In the genomic region with DNA sequence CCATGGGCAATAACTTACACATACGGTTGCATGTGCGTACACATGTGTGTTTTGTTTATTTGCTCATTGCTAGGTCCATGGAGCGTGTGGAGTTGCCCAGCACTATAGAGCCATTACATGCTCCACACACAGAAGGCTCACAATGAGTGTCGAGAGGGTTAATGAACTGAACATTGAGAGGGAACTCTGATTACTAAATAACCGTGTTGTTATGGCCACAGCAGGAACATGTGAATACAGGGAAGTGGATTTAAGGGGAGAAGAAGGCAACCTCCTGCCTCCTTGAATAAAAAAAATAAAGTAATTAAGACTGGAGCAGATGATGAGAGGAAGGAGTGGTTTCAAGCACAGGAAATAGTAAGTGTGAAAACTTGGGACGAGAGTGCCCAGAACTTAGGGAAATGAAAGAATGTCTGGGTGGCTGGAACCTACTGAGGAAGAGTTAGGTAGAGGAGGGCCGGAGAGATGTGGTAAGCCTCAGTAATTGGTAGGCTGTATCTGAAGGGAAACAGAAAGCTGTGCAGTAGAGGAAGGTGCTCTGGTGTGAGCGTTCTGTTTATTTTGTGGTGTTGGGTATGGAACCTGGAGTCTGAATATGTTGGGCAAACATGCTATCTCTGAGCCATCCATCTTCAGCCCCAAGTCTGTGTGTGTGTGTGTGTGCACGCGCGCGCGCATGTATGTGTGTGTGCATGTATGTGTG, we compare ENCODE assay signal across 28 mouse cellular contexts. TPM values are rescaled to one million over a fixed set of nuclear protein-coding genes. Genes with fewer than 3 reads are reported as not detected.
A peak's percentile ranks its signal among the peaks of the same experiment; 100 is the strongest.
DNase-seq lines count a peak whose midpoint lies in the region; ATAC-seq and TF ChIP-seq lines count a peak whose summit lies in the region.
"Had no signal": no experiment of that assay in that cellular context is flagged by ENCODE, and none has a peak within 500 bp of the region (broad histone marks: within the 10 kb centered on the region; RNA-seq: fewer than 3 reads in every experiment).

No protein-coding gene starts in this region.

- H3K79me2 ChIP-seq in heart, adult 2 months (replicated peaks; ENCODE audit: control insufficient read depth, insufficient read depth, low read length) = no peaks in the 10 kb centered on the region

- ATAC-seq in lung, embryonic 15.5 days (ENCODE audit: borderline replicate concordance, extremely low read depth, low FRiP score, low TSS enrichment) = no peak
- ATAC-seq in hematopoietic stem cell, adult 5-6 weeks (replicated peaks in 1 of 2; ENCODE audit: insufficient read depth in 1 of 2, low FRiP score in 2 of 2, low TSS enrichment in 1 of 2, low read depth in 1 of 2, poor library complexity in 2 of 2, severe bottlenecking in 2 of 2) = peak; percentile 70 to 80
- ATAC-seq: forebrain, embryonic 16.5 days; midbrain, embryonic 15.5 days; Patski had no signal

- 81% methylated on average over 13 of the region's 13 CpGs for WGBS in heart, adult 2 months
- WGBS in lung, embryonic 15.5 days = 80% methylated on average over 13 of the region's 13 CpGs
- WGBS in midbrain, embryonic 10.5 days = 92% methylated on average over 13 of the region's 13 CpGs

- H3K36me3 ChIP-seq in heart, adult 2 months (ENCODE audit: control insufficient read depth, insufficient read depth, low read length) = peaks cover 3% of the 10 kb centered on the region; the same call in 1 of the 2 replicates
- H3K36me3 ChIP-seq in lung, embryonic 15.5 days = no peaks in the 10 kb centered on the region
- no peaks in the 10 kb centered on the region for H3K36me3 ChIP-seq in midbrain, embryonic 10.5 days
- H3K36me3 ChIP-seq: embryonic facial prominence, embryonic 13.5 days; forebrain, embryonic 10.5 days; heart, embryonic 10.5 days; heart, embryonic 15.5 days; limb, embryonic 13.5 days; midbrain, embryonic 15.5 days had no signal

- no peak for TF ChIP-seq EP300 in heart, adult 2 months (IDR thresholded peaks at IDR 0.05; ENCODE audit: insufficient read depth, low read depth, low read length)

- no peak for TF ChIP-seq POLR2A in heart, adult 2 months (IDR thresholded peaks at IDR 0.05; ENCODE audit: insufficient read depth, low read depth, low read length)

- intact Hi-C loops in heart, adult 2 months (cut with DNase I) = no loop called here
- intact Hi-C loops in heart, postnatal 14 days (cut with DNase I) = no loop called here

- no peak overlapping the region for H3K4me3 ChIP-seq in heart, adult 2 months
- no peak overlapping the region for H3K4me3 ChIP-seq in lung, embryonic 15.5 days
- no peak overlapping the region for H3K4me3 ChIP-seq in midbrain, embryonic 10.5 days
- H3K4me3 ChIP-seq: embryonic facial prominence, embryonic 13.5 days; forebrain, embryonic 10.5 days; heart, embryonic 10.5 days; heart, embryonic 15.5 days; limb, embryonic 13.5 days; midbrain, embryonic 15.5 days had no signal

- no peak for TF ChIP-seq CTCF in heart, adult 2 months (IDR thresholded peaks at IDR 0.05)

- H3K9me3 ChIP-seq in lung, embryonic 15.5 days = no peaks in the 10 kb centered on the region
- no peaks in the 10 kb centered on the region for H3K9me3 ChIP-seq in midbrain, embryonic 10.5 days (replicated peaks)
- H3K9me3 ChIP-seq: embryonic facial prominence, embryonic 13.5 days; forebrain, embryonic 10.5 days; heart, embryonic 10.5 days; heart, embryonic 15.5 days; limb, embryonic 13.5 days; midbrain, embryonic 15.5 days had no signal

- H3K27me3 ChIP-seq in heart, adult 2 months (ENCODE audit: control insufficient read depth, insufficient read depth, low read length) = no peaks in the 10 kb centered on the region
- H3K27me3 ChIP-seq in lung, embryonic 15.5 days = no peaks in the 10 kb centered on the region
- H3K27me3 ChIP-seq in midbrain, embryonic 10.5 days (ENCODE audit: low read depth, poor library complexity, severe bottlenecking) = no peaks in the 10 kb centered on the region
- H3K27me3 ChIP-seq: embryonic facial prominence, embryonic 13.5 days; heart, embryonic 15.5 days; limb, embryonic 13.5 days; midbrain, embryonic 15.5 days; Patski had no signal

- no peak overlapping the region for H3K4me2 ChIP-seq in lung, embryonic 15.5 days
- H3K4me2 ChIP-seq: embryonic facial prominence, embryonic 13.5 days; heart, embryonic 15.5 days; hindbrain, embryonic 14.5 days; limb, embryonic 13.5 days; liver, embryonic 11.5 days; midbrain, embryonic 15.5 days had no signal

- H3K9ac ChIP-seq in heart, adult 2 months (ENCODE audit: low read depth, low read length) = no peak overlapping the region
- no peak overlapping the region for H3K9ac ChIP-seq in lung, embryonic 15.5 days
- H3K9ac ChIP-seq: embryonic facial prominence, embryonic 13.5 days; heart, embryonic 15.5 days; hindbrain, embryonic 14.5 days; limb, embryonic 13.5 days; midbrain, embryonic 15.5 days had no signal

- peak overlapping the region; percentile 27 for H3K27ac ChIP-seq in heart, adult 2 months
- H3K27ac ChIP-seq in lung, embryonic 15.5 days = peak overlapping the region; percentile 71
- H3K27ac ChIP-seq in midbrain, embryonic 10.5 days (replicated peaks) = no peak overlapping the region
- H3K27ac ChIP-seq: embryonic facial prominence, embryonic 13.5 days; forebrain, embryonic 10.5 days; heart, embryonic 10.5 days; heart, embryonic 15.5 days; hindbrain, embryonic 14.5 days; limb, embryonic 13.5 days; midbrain, embryonic 15.5 days; stomach, postnatal 0 days had no signal

- DNase-seq in heart, adult 2 months = no peak
- DNase-seq in heart, postnatal 14 days = no peak
- no peak for DNase-seq in lung, postnatal 25 days (ENCODE audit: low spot score)
- DNase-seq in midbrain, embryonic 10.5 days (ENCODE audit: low spot score) = no peak
- DNase-seq in embryo, embryonic 10 days (ENCODE audit: low spot score) = no peak
- DNase-seq: adrenal gland, postnatal 10 days; cerebellum, adult 11 months; cerebellum, adult 9-10 months; cerebellum, postnatal 36 days; heart, postnatal 4 days; kidney, adult 11 months; right cerebral cortex, adult 18-20 months; spleen, adult 18-20 months; thymus, adult 18-20 months; thymus, postnatal 25 days had no signal

- peaks cover 13% of the 10 kb centered on the region for H3K4me1 ChIP-seq in heart, adult 2 months (ENCODE audit: control insufficient read depth, insufficient read depth, low read length)
- peaks cover 2% of the 10 kb centered on the region; the same call in 1 of the 2 replicates for H3K4me1 ChIP-seq in lung, embryonic 15.5 days
- no peaks in the 10 kb centered on the region for H3K4me1 ChIP-seq in midbrain, embryonic 10.5 days
- H3K4me1 ChIP-seq: heart, embryonic 15.5 days; limb, embryonic 13.5 days; midbrain, embryonic 15.5 days had no signal

RNA-seq across cellular contexts. Expression of a gene that starts 5.8 kb away (rescaled TPM):
- total RNA-seq in heart, adult 2 months (2021) = 10 to 100 TPM; 10.6 to 24.6 TPM
- 5.2 and 6.1 TPM in 2 replicates for polyA plus RNA-seq in heart, adult 2 months (2012; rRNA removed)
- 10 to 100 TPM; 29.3 to 30.3 TPM for total RNA-seq in heart, postnatal 14 days (2021)
- 10.8 and 13.1 TPM in 2 replicates for polyA plus RNA-seq in lung, embryonic 15.5 days (2015; fragmentation: Nextera tagmentation; extraction: Ambion mirVana)
- 25.0 and 31.0 TPM in 2 replicates for total RNA-seq in hematopoietic stem cell, adult 5-6 weeks (2017)
- polyA plus RNA-seq in midbrain, embryonic 10.5 days (2016; fragmentation: Nextera tagmentation; extraction: Ambion mirVana) = 8.5 and 11.3 TPM in 2 replicates
